Mouse (Mus musculus): ENCODE data around the gene Ilk.

- TF ChIP-seq POLR2A (IDR thresholded peaks at IDR 0.05; ENCODE audit: borderline replicate concordance, extremely low read depth, insufficient read depth, insufficient read length, poor library complexity, severe bottlenecking) (no peak), CTCF (IDR thresholded peaks at IDR 0.05; ENCODE audit: borderline replicate concordance, extremely low read depth, insufficient read depth, insufficient read length) (no peak)
Measured at GRCm38 (mm10) chr7:105776026-105776425, 39.6 kb downstream of the Ilk start.
